Mouse (Mus musculus): ENCODE data around the gene Tex19.1. TPM values are rescaled to one million over a fixed set of nuclear protein-coding genes. Genes with fewer than 3 reads are reported as not detected.

Gene Tex19.1
- polyA plus RNA-seq, 1 experiment from 2014 or later, result not detected

- Histone ChIP-seq H3K36me3 (ENCODE audit: control insufficient read depth, insufficient read depth, low read length) (no peaks in the 10 kb centered on the region), H3K4me1 (ENCODE audit: control insufficient read depth, insufficient read depth, low read length) (no peaks in the 10 kb centered on the region), H3K9me3 (ENCODE audit: control insufficient read depth, low read depth, low read length) (no peaks in the 10 kb centered on the region), H3K27ac (ENCODE audit: low read length) (no peak overlapping the region), H3K27me3 (ENCODE audit: control insufficient read depth, insufficient read depth, low read length) (no peaks in the 10 kb centered on the region), H3K4me2 (replicated peaks; ENCODE audit: low read depth, low read length) (no peak overlapping the region), H3K9ac (replicated peaks; ENCODE audit: low read depth, low read length) (no peak overlapping the region), H3K4me3 (ENCODE audit: low read depth, low read length) (no peak overlapping the region)
- no peak for ATAC-seq (ENCODE audit: insufficient number of reproducible peaks, insufficient read depth, low FRiP score, low read depth)
- WGBS, result 89% methylated on average over 3 of the region's 3 CpGs
These were observed 18.5 kb upstream of the Tex19.1 start for GRCm38 (mm10) chr11:121127441-121127840.

GRCm38 (mm10) chr11:121129616-121130015 lies 16.3 kb upstream of the Tex19.1 start:
- Histone ChIP-seq H3K9me3 (ENCODE audit: control insufficient read depth, low read depth, low read length) (no peaks in the 10 kb centered on the region), H3K4me2 (replicated peaks; ENCODE audit: low read depth, low read length) (no peak overlapping the region), H3K36me3 (ENCODE audit: control insufficient read depth, insufficient read depth, low read length) (no peaks in the 10 kb centered on the region), H3K4me1 (ENCODE audit: control insufficient read depth, insufficient read depth, low read length) (no peaks in the 10 kb centered on the region), H3K27me3 (ENCODE audit: control insufficient read depth, insufficient read depth, low read length) (no peaks in the 10 kb centered on the region), H3K9ac (replicated peaks; ENCODE audit: low read depth, low read length) (no peak overlapping the region), H3K27ac (ENCODE audit: low read length) (no peak overlapping the region), H3K4me3 (ENCODE audit: low read depth, low read length) (no peak overlapping the region)
- WGBS, result 83% methylated on average over 1 of the region's 1 CpGs
- no peak for ATAC-seq (ENCODE audit: insufficient number of reproducible peaks, insufficient read depth, low FRiP score, low read depth)

GRCm38 (mm10) chr11:121134600-121134999 lies 11.3 kb upstream of the Tex19.1 start:
- Histone ChIP-seq H3K4me2 (replicated peaks; ENCODE audit: low read depth, low read length) (no peak overlapping the region), H3K36me3 (ENCODE audit: control insufficient read depth, insufficient read depth, low read length) (no peaks in the 10 kb centered on the region), H3K4me3 (ENCODE audit: low read depth, low read length) (no peak overlapping the region), H3K9ac (replicated peaks; ENCODE audit: low read depth, low read length) (no peak overlapping the region), H3K27ac (ENCODE audit: low read length) (no peak overlapping the region), H3K9me3 (ENCODE audit: control insufficient read depth, low read depth, low read length) (no peaks in the 10 kb centered on the region), H3K4me1 (ENCODE audit: control insufficient read depth, insufficient read depth, low read length) (no peaks in the 10 kb centered on the region), H3K27me3 (ENCODE audit: control insufficient read depth, insufficient read depth, low read length) (no peaks in the 10 kb centered on the region)
- ATAC-seq (ENCODE audit: insufficient number of reproducible peaks, insufficient read depth, low FRiP score, low read depth), result no peak
- WGBS, result 16% methylated on average over 1 of the region's 1 CpGs

DNA sequence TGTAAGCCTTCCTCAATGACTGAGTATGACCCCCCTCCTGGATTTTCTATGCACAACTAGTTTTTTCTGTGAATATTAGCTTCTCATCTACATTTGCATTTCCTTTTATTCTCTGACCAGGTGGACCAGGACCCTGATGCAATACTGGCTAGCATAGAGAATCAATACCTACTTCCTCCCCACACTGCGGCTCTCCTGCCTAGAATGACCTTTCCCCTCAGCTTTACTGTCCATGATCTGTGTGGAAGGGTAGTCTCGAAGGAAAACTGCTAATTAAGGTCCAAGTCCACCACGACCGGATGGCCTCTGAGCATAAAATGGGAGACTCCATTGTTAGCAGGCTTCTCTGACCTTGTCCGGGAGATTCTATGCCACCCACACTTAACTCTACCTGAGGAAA lies 8.3 kb upstream of the Tex19.1 start:
- H3K27ac ChIP-seq (ENCODE audit: low read length), result no peak overlapping the region
- H3K27me3 ChIP-seq (ENCODE audit: control insufficient read depth, insufficient read depth, low read length), result no peaks in the 10 kb centered on the region
- H3K9me3 ChIP-seq (ENCODE audit: control insufficient read depth, low read depth, low read length), result no peaks in the 10 kb centered on the region
- WGBS, result 84% methylated on average over 5 of the region's 5 CpGs
- no peak overlapping the region for H3K4me3 ChIP-seq (ENCODE audit: low read depth, low read length)
- H3K36me3 ChIP-seq (ENCODE audit: control insufficient read depth, insufficient read depth, low read length), result no peaks in the 10 kb centered on the region
- H3K9ac ChIP-seq (replicated peaks; ENCODE audit: low read depth, low read length), result no peak overlapping the region
- H3K4me2 ChIP-seq (replicated peaks; ENCODE audit: low read depth, low read length), result no peak overlapping the region
- ATAC-seq (ENCODE audit: insufficient number of reproducible peaks, insufficient read depth, low FRiP score, low read depth), result no peak
- H3K4me1 ChIP-seq (ENCODE audit: control insufficient read depth, insufficient read depth, low read length), result no peaks in the 10 kb centered on the region

- H3K36me3 ChIP-seq (ENCODE audit: control insufficient read depth, insufficient read depth, low read length), result no peaks in the 10 kb centered on the region
- H3K9ac ChIP-seq (replicated peaks; ENCODE audit: low read depth, low read length), result no peak overlapping the region
- H3K27me3 ChIP-seq (ENCODE audit: control insufficient read depth, insufficient read depth, low read length), result no peaks in the 10 kb centered on the region
- no peaks in the 10 kb centered on the region for H3K4me1 ChIP-seq (ENCODE audit: control insufficient read depth, insufficient read depth, low read length)
- 42% methylated on average over 6 of the region's 6 CpGs for WGBS
- H3K4me3 ChIP-seq (ENCODE audit: low read depth, low read length), result no peak overlapping the region
- H3K4me2 ChIP-seq (replicated peaks; ENCODE audit: low read depth, low read length), result no peak overlapping the region
- H3K9me3 ChIP-seq (ENCODE audit: control insufficient read depth, low read depth, low read length), result no peaks in the 10 kb centered on the region
- ATAC-seq (ENCODE audit: insufficient number of reproducible peaks, insufficient read depth, low FRiP score, low read depth), result no peak
- no peak overlapping the region for H3K27ac ChIP-seq (ENCODE audit: low read length)
These were observed 7.2 kb upstream of the Tex19.1 start for GRCm38 (mm10) chr11:121138732-121139131.

GRCm38 (mm10) chr11:121143325-121144015 lies 2.5 kb upstream of the Tex19.1 start:
- Histone ChIP-seq H3K27ac (ENCODE audit: low read length) (no peak overlapping the region), H3K9me3 (ENCODE audit: control insufficient read depth, low read depth, low read length) (no peaks in the 10 kb centered on the region), H3K9ac (replicated peaks; ENCODE audit: low read depth, low read length) (no peak overlapping the region), H3K4me3 (ENCODE audit: low read depth, low read length) (no peak overlapping the region), H3K4me1 (ENCODE audit: control insufficient read depth, insufficient read depth, low read length) (no peaks in the 10 kb centered on the region), H3K4me2 (replicated peaks; ENCODE audit: low read depth, low read length) (no peak overlapping the region), H3K27me3 (ENCODE audit: control insufficient read depth, insufficient read depth, low read length) (no peaks in the 10 kb centered on the region), H3K36me3 (ENCODE audit: control insufficient read depth, insufficient read depth, low read length) (no peaks in the 10 kb centered on the region)
- 75% methylated on average over 9 of the region's 9 CpGs for WGBS
- peak; percentile 77; the same call in 1 of the 2 replicates for ATAC-seq (ENCODE audit: insufficient number of reproducible peaks, insufficient read depth, low FRiP score, low read depth)

- Histone ChIP-seq H3K4me3 (ENCODE audit: low read depth, low read length) (no peak overlapping the region), H3K9ac (replicated peaks; ENCODE audit: low read depth, low read length) (no peak overlapping the region), H3K9me3 (ENCODE audit: control insufficient read depth, low read depth, low read length) (no peaks in the 10 kb centered on the region), H3K27me3 (ENCODE audit: control insufficient read depth, insufficient read depth, low read length) (no peaks in the 10 kb centered on the region), H3K4me1 (ENCODE audit: control insufficient read depth, insufficient read depth, low read length) (no peaks in the 10 kb centered on the region), H3K4me2 (replicated peaks; ENCODE audit: low read depth, low read length) (no peak overlapping the region), H3K27ac (ENCODE audit: low read length) (no peak overlapping the region), H3K36me3 (ENCODE audit: control insufficient read depth, insufficient read depth, low read length) (no peaks in the 10 kb centered on the region)
- no peak for ATAC-seq (ENCODE audit: insufficient number of reproducible peaks, insufficient read depth, low FRiP score, low read depth)
- 80% methylated on average over 3 of the region's 3 CpGs for WGBS
These were observed 2.2 kb downstream of the Tex19.1 start for GRCm38 (mm10) chr11:121148193-121148592.

GRCm38 (mm10) chr11:121154203-121154602 lies 8.3 kb downstream of the Tex19.1 start:
- 37% methylated on average over 4 of the region's 4 CpGs for WGBS
- no peak overlapping the region for H3K9ac ChIP-seq (replicated peaks; ENCODE audit: low read depth, low read length)
- no peak overlapping the region for H3K4me2 ChIP-seq (replicated peaks; ENCODE audit: low read depth, low read length)
- H3K27ac ChIP-seq (ENCODE audit: low read length), result no peak overlapping the region
- H3K4me1 ChIP-seq (ENCODE audit: control insufficient read depth, insufficient read depth, low read length), result no peaks in the 10 kb centered on the region
- H3K27me3 ChIP-seq (ENCODE audit: control insufficient read depth, insufficient read depth, low read length), result peaks cover 30% of the 10 kb centered on the region
- no peaks in the 10 kb centered on the region for H3K36me3 ChIP-seq (ENCODE audit: control insufficient read depth, insufficient read depth, low read length)
- no peaks in the 10 kb centered on the region for H3K9me3 ChIP-seq (ENCODE audit: control insufficient read depth, low read depth, low read length)
- H3K4me3 ChIP-seq (ENCODE audit: low read depth, low read length), result no peak overlapping the region
- ATAC-seq (ENCODE audit: insufficient number of reproducible peaks, insufficient read depth, low FRiP score, low read depth), result no peak

GRCm38 (mm10) chr11:121156411-121156891 lies 10.5 kb downstream of the Tex19.1 start:
- Histone ChIP-seq H3K9ac (replicated peaks; ENCODE audit: low read depth, low read length) (no peak overlapping the region), H3K27me3 (ENCODE audit: control insufficient read depth, insufficient read depth, low read length) (peaks cover 30% of the 10 kb centered on the region), H3K4me1 (ENCODE audit: control insufficient read depth, insufficient read depth, low read length) (no peaks in the 10 kb centered on the region), H3K4me2 (replicated peaks; ENCODE audit: low read depth, low read length) (peak overlapping the region; percentile 57), H3K9me3 (ENCODE audit: control insufficient read depth, low read depth, low read length) (no peaks in the 10 kb centered on the region), H3K27ac (ENCODE audit: low read length) (no peak overlapping the region), H3K36me3 (ENCODE audit: control insufficient read depth, insufficient read depth, low read length) (no peaks in the 10 kb centered on the region), H3K4me3 (ENCODE audit: low read depth, low read length) (peak overlapping the region; percentile 28)
- ATAC-seq (ENCODE audit: insufficient number of reproducible peaks, insufficient read depth, low FRiP score, low read depth), result no peak
- under 1% methylated on average over 45 of the region's 45 CpGs for WGBS
